Mouse (Mus musculus): ENCODE measurements around the gene Ncstn.

Ncstn gene

GRCm38 (mm10) chr1:172028394-172029275, 54.0 kb downstream of the Ncstn start, which contains the start of gene Vangl2:
Vangl2 (minus strand) TSS chr1:172028444.
- in situ Hi-C loops (cut with MboI; ENCODE audit: low sequenced_read_pairs), result no loop called here

- in situ Hi-C loops (cut with MboI; ENCODE audit: low sequenced_read_pairs), result no loop called here
Measured at GRCm38 (mm10) chr1:172027809-172028102, 54.8 kb downstream of the Ncstn start.

GRCm38 (mm10) chr1:172027010-172027808, 55.4 kb downstream of the Ncstn start:
- in situ Hi-C loops (cut with MboI; ENCODE audit: low sequenced_read_pairs), result no loop called here

GRCm38 (mm10) chr1:172026201-172026901, 56.2 kb downstream of the Ncstn start:
- in situ Hi-C loops (cut with MboI; ENCODE audit: low sequenced_read_pairs), result no loop called here

- in situ Hi-C loops (cut with MboI; ENCODE audit: low sequenced_read_pairs), result no loop called here
Measured at GRCm38 (mm10) chr1:172025201-172025904, 57.2 kb downstream of the Ncstn start.

- in situ Hi-C loops (cut with MboI; ENCODE audit: low sequenced_read_pairs), result no loop called here
Measured at GRCm38 (mm10) chr1:172024140-172024895, 58.3 kb downstream of the Ncstn start.

- in situ Hi-C loops (cut with MboI; ENCODE audit: low sequenced_read_pairs), result no loop called here
Measured at GRCm38 (mm10) chr1:172019863-172020521, 62.6 kb downstream of the Ncstn start.

- in situ Hi-C loops (cut with MboI; ENCODE audit: low sequenced_read_pairs), result no loop called here
Measured at GRCm38 (mm10) chr1:172019339-172019738, 63.3 kb downstream of the Ncstn start.

GRCm38 (mm10) chr1:172018336-172019311, 64.0 kb downstream of the Ncstn start:
- in situ Hi-C loops (cut with MboI; ENCODE audit: low sequenced_read_pairs), result no loop called here

- in situ Hi-C loops (cut with MboI; ENCODE audit: low sequenced_read_pairs), result no loop called here
Measured at GRCm38 (mm10) chr1:172017517-172018070, 65.0 kb downstream of the Ncstn start.

- in situ Hi-C loops (cut with MboI; ENCODE audit: low sequenced_read_pairs), result no loop called here
Measured at GRCm38 (mm10) chr1:172016660-172017516, 65.7 kb downstream of the Ncstn start.

- in situ Hi-C loops (cut with MboI; ENCODE audit: low sequenced_read_pairs), result no loop called here
Measured at GRCm38 (mm10) chr1:172016031-172016430, 66.6 kb downstream of the Ncstn start.

Data from CH12F3 (cell line).